Mouse (Mus musculus): ENCODE data around the gene Zfp385c.

DNA sequence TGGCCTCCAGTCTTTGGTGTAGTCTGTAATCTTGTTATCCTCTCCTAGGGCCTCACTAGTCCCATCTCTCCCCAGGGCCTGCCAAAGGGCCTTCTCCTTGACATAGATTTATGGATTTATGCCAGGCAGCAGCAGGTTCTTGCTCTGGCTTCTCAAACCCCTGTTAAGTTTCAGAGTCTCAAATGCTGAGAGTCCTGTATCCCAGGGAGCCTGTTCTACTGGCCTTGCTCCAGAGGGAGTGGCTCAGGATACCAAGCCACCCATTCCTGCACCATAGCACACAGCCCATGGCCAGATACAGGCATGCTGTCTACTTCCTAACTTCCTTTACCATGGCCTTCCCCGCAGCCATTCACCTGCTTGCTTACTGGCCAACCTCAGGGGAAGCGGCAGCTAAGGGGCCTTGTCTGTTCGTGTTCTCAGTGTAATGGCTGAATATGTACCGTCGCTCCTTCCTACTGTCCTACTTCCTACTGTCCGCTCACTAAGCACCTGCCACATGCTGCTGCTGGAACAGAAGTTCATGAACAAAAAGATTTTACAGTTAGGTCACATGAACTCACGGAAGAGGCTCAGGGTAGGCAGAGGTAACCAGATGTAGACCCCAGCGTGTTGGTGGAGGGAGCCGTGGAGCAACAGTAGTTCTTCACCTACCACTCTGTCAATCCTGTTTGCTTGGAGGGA lies 113.0 kb downstream of the Zfp385c start:
- TF ChIP-seq POLR2A (IDR thresholded peaks at IDR 0.05; ENCODE audit: insufficient read depth, low read depth, low read length) (no peak), CTCF (IDR thresholded peaks at IDR 0.05) (no peak), EP300 (IDR thresholded peaks at IDR 0.05; ENCODE audit: insufficient read depth, low read depth, low read length) (no peak)

Measured in heart, adult 2 months (tissue).